Mouse (Mus musculus) embryonic fibroblast, embryonic 13.5 days (primary cell): ENCODE data around the gene Sppl3.

Source experiments
- CTCF ChIP-seq: IDR thresholded peaks from 2 replicates; pipeline ENCODE4 v1.5.1; 2011; ENCODE audit warnings: mild to moderate bottlenecking, control low read depth, low read length, moderate library complexity, borderline replicate concordance; ENCODE audit not compliant: insufficient read depth
- POLR2A ChIP-seq: IDR thresholded peaks from 2 replicates; pipeline ENCODE4 v1.6.1; 2011; ENCODE audit warnings: low read depth, mild to moderate bottlenecking, control low read depth, low read length, moderate library complexity

DNA sequence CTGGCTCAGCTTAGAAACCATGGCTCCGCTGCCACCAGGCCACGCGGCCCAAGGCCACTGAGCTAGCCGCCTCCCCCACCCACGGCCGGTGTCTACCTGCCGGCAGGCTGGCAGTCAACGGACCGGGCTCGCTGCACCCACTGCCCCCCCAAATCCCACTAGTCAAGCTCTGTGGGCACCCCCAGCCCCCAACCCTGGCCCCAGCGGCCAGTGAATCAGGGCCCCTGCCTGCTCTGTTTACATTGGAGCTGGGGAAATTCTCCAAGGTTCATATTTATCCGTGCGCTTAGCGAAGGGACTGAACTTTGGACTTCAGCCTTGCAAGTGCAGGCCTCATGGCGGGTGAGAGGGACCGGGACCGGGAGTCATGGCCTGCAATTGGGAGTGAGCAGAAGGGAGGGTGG lies 40.1 kb upstream of the Sppl3 start, which contains the start of gene Hnf1a:
- TF ChIP-seq CTCF (no peak), POLR2A (no peak)
